Mouse (Mus musculus): ENCODE data around the gene Pou5f1. TPM values are rescaled to one million over a fixed set of nuclear protein-coding genes. Genes with fewer than 3 reads are reported as not detected.

Pou5f1 gene
- polyA plus RNA-seq, 1 experiment from 2014 or later: not detected

GRCm38 (mm10) chr17:35514756-35515155 lies 8.9 kb downstream of the Pou5f1 start:
- H3K4me3 ChIP-seq (replicated peaks): no peak overlapping the region
- no peak for ATAC-seq
- H3K4me1 ChIP-seq (replicated peaks): peaks cover 34% of the 10 kb centered on the region
- no peak overlapping the region for H3K27ac ChIP-seq
- no peaks in the 10 kb centered on the region for H3K36me3 ChIP-seq
- H3K9me3 ChIP-seq: no peaks in the 10 kb centered on the region
- 60% methylated on average over 6 of the region's 6 CpGs for WGBS
- H3K9ac ChIP-seq (replicated peaks): no peak overlapping the region
- peaks cover 11% of the 10 kb centered on the region for H3K27me3 ChIP-seq
- peak overlapping the region; percentile 80 for H3K4me2 ChIP-seq (replicated peaks)

DNA sequence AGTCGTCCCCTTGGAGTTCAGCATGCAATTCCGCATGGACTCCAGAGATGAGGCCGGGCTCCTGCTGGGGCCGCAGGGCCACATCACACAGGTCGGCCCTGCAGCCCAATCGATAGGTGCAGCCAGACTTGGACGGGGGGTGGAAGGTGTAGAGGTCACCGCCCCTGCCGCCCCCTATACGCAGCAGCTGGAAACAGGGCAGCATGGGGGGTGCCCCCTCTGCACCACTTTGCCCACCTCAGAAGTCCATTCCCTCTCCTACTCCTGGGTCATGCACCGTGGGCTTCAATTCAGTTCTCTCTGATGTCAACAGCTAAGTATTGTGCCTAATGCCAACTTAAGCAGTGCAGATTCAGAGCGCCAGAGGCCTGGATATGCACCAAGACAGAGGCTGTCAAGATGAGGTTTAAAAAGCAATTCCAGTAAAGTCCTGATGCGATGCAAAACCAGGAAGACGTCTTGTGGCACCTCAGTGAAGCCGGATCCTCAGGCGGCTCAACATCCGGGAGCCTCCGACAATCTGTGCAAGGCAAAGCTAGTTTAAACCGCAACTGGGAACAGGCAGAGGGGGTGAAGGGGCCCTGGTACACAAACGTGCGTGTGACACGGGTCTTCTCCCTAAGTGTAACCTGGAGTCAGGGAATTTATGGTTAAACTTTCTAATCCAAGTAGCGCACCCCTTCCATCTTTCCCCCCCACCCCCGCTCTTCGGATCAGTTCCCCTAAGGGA lies 10.3 kb downstream of the Pou5f1 start:
- peak; percentile 45 for ATAC-seq
- no peak overlapping the region for H3K27ac ChIP-seq
- WGBS: 7% methylated on average over 25 of the region's 25 CpGs
- no peaks in the 10 kb centered on the region for H3K36me3 ChIP-seq
- peak overlapping the region; percentile 80 for H3K4me2 ChIP-seq (replicated peaks)
- peaks cover 34% of the 10 kb centered on the region for H3K4me1 ChIP-seq (replicated peaks)
- H3K4me3 ChIP-seq (replicated peaks): peak overlapping the region; percentile 46
- H3K9ac ChIP-seq (replicated peaks): peak overlapping the region; percentile 54
- no peaks in the 10 kb centered on the region for H3K9me3 ChIP-seq
- H3K27me3 ChIP-seq: peaks cover 10% of the 10 kb centered on the region

DNA sequence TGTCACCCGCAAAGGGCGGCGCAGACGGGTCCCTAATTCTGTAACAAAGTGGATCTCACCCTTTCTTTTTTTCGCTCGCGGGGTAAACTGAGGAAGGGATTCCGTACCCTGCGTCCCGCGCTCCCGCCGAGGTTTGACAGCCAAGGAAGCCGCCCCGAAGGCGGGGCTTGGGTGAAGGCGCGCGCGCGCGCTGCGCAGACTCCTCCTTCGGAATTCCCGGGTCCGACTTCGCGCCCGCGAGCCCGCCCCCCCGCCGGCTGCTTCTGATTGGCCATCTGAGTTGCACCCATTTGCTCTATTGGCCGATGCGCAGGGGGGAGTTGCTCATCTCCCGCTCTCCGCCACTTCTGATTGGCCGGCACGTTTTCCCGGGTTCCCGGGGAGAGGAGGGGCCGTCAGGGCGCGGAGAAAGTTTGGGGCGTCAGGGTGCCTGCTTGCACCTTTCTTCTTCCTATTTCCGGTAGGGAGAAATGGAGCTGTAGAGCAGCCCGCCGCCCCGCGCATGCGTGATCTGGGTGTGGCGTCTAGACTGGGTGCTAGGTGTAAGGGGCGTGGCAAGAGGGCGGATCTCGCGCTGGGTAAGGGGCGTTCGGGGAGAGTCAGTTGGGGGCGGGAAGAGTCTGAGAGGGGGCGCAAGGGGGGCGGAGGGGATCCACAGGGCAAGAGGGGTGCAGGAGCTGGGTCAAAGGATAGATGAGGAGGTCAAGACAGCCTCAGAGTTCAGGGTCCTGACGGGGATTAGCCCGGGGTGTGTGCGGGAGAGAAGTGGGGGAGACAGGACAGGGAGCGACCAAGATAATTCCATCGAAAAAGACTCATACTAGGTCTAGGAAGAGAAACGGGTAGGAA lies 11.1 kb downstream of the Pou5f1 start, which contains the start of the genes Tcf19 and Cchcr1:
TSS of gene Tcf19 (minus strand) at position 173 of the 849 bp plus-strand sequence.
TSS of gene Cchcr1 (plus strand) at position 449 of the 849 bp plus-strand sequence.
- ATAC-seq: peak; percentile 92
- no peaks in the 10 kb centered on the region for H3K36me3 ChIP-seq
- H3K4me2 ChIP-seq (replicated peaks): peak within 1 kb of the TSS; percentile 80
- WGBS: 1% methylated on average over 67 of the region's 67 CpGs
- H3K27ac ChIP-seq: no peak within 1 kb of the TSS
- peaks cover 34% of the 10 kb centered on the region for H3K4me1 ChIP-seq (replicated peaks)
- peak within 1 kb of the TSS; percentile 54 for H3K9ac ChIP-seq (replicated peaks)
- no peaks in the 10 kb centered on the region for H3K9me3 ChIP-seq
- peak within 1 kb of the TSS; percentile 46 for H3K4me3 ChIP-seq (replicated peaks)
- H3K27me3 ChIP-seq: peaks cover 10% of the 10 kb centered on the region

GRCm38 (mm10) chr17:35517526-35517925 lies 11.7 kb downstream of the Pou5f1 start:
- Histone ChIP-seq H3K36me3 (no peaks in the 10 kb centered on the region), H3K4me1 (replicated peaks) (peaks cover 34% of the 10 kb centered on the region), H3K9ac (replicated peaks) (peak overlapping the region; percentile 42; the same call in 1 of the 2 replicates), H3K4me3 (replicated peaks) (peak overlapping the region; percentile 46), H3K27ac (no peak overlapping the region), H3K4me2 (replicated peaks) (peak overlapping the region; percentile 80), H3K27me3 (peaks cover 10% of the 10 kb centered on the region), H3K9me3 (no peaks in the 10 kb centered on the region)
- ATAC-seq: no peak
- WGBS: 9% methylated on average over 12 of the region's 12 CpGs

- no peaks in the 10 kb centered on the region for H3K9me3 ChIP-seq
- H3K4me3 ChIP-seq (replicated peaks): no peak overlapping the region
- peaks cover 10% of the 10 kb centered on the region for H3K36me3 ChIP-seq
- 90% methylated on average over 9 of the region's 9 CpGs for WGBS
- H3K9ac ChIP-seq (replicated peaks): no peak overlapping the region
- no peak overlapping the region for H3K27ac ChIP-seq
- no peak overlapping the region for H3K4me2 ChIP-seq (replicated peaks)
- no peaks in the 10 kb centered on the region for H3K27me3 ChIP-seq
- no peak for ATAC-seq
- H3K4me1 ChIP-seq (replicated peaks): no peaks in the 10 kb centered on the region
Measured at GRCm38 (mm10) chr17:35524354-35524753, 18.5 kb downstream of the Pou5f1 start.

DNA sequence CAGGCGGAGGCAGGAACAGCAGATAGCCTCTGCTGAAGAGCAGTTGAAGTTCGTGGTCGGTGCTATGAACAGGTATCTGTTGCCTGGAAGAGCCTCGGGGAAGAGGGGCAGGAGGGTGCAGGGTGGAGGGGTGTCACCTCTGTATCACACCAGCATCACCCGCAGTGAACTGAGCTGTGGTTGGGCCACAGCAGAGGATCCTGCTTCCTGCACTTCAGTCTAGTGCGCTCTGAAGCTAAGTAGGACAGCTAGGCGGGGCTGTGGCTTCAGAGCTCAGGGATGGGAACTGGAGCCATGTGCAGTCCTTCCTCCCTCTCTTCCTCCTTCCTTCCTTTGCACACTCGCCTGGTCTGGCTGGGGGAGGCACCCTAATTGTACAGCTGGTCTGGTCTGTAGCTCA lies 20.8 kb downstream of the Pou5f1 start:
- H3K9me3 ChIP-seq: no peaks in the 10 kb centered on the region
- no peak overlapping the region for H3K4me2 ChIP-seq (replicated peaks)
- H3K4me3 ChIP-seq (replicated peaks): no peak overlapping the region
- no peak for ATAC-seq
- peaks cover 11% of the 10 kb centered on the region for H3K36me3 ChIP-seq
- H3K4me1 ChIP-seq (replicated peaks): peaks cover 5% of the 10 kb centered on the region; the same call in 1 of the 2 replicates
- H3K9ac ChIP-seq (replicated peaks): no peak overlapping the region
- no peaks in the 10 kb centered on the region for H3K27me3 ChIP-seq
- H3K27ac ChIP-seq: no peak overlapping the region
- WGBS: 77% methylated on average over 8 of the region's 8 CpGs

GRCm38 (mm10) chr17:35532360-35532759 lies 26.5 kb downstream of the Pou5f1 start:
- Histone ChIP-seq H3K4me1 (replicated peaks) (peaks cover 5% of the 10 kb centered on the region; the same call in 1 of the 2 replicates), H3K36me3 (0 out of 2 replicates have a peak, but pooled peaks cover 3% of the 10 kb centered on the region), H3K27ac (no peak overlapping the region), H3K4me3 (replicated peaks) (no peak overlapping the region), H3K4me2 (replicated peaks) (no peak overlapping the region), H3K27me3 (no peaks in the 10 kb centered on the region), H3K9ac (replicated peaks) (no peak overlapping the region), H3K9me3 (no peaks in the 10 kb centered on the region)
- WGBS: 26% methylated on average over 3 of the region's 3 CpGs
- no peak for ATAC-seq

DNA sequence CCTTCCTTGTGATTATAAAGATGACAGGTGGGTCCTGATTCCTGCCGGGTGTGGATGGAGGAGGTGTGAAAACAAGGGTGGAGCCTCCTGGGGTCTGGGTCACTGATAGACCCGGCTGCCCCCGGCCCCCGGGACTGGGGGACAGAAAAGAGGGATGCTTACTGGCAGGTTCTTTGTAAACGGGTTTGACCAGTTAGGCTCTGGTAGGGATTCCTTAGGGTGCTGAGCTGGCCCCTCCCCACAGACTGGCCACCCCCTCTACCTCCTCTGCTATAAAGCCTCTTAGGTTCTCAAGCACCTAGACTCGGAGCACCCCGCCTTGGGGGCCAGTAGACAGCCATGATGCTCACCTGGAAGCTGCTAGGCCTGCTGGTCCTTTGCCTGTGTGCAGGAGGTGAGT lies 27.1 kb downstream of the Pou5f1 start, which contains the start of gene Psors1c2:
TSS of gene Psors1c2 (plus strand) at position 301 of the 400 bp plus-strand sequence.
- whole genome bisulfite sequencing: 55% methylated on average over 7 of the region's 7 CpGs
- H3K4me1 ChIP-seq (replicated peaks): peaks cover 5% of the 10 kb centered on the region; the same call in 1 of the 2 replicates
- no peaks in the 10 kb centered on the region for H3K9me3 ChIP-seq
- H3K27me3 ChIP-seq: no peaks in the 10 kb centered on the region
- 0 out of 2 replicates have a peak, but pooled peaks cover 3% of the 10 kb centered on the region for H3K36me3 ChIP-seq
- H3K4me2 ChIP-seq (replicated peaks): no peak within 1 kb of the TSS
- H3K9ac ChIP-seq (replicated peaks): no peak within 1 kb of the TSS
- no peak within 1 kb of the TSS for H3K27ac ChIP-seq
- no peak for ATAC-seq
- H3K4me3 ChIP-seq (replicated peaks): no peak within 1 kb of the TSS

GRCm38 (mm10) chr17:35534343-35534742 lies 28.5 kb downstream of the Pou5f1 start:
- Histone ChIP-seq H3K9ac (replicated peaks) (no peak overlapping the region), H3K4me2 (replicated peaks) (no peak overlapping the region), H3K4me1 (replicated peaks) (peaks cover 5% of the 10 kb centered on the region; the same call in 1 of the 2 replicates), H3K9me3 (no peaks in the 10 kb centered on the region), H3K4me3 (replicated peaks) (no peak overlapping the region), H3K36me3 (0 out of 2 replicates have a peak, but pooled peaks cover 1% of the 10 kb centered on the region), H3K27ac (no peak overlapping the region), H3K27me3 (no peaks in the 10 kb centered on the region)
- WGBS: 12% methylated on average over 6 of the region's 6 CpGs
- peak; percentile 68; the same call in 1 of the 2 replicates for ATAC-seq

DNA sequence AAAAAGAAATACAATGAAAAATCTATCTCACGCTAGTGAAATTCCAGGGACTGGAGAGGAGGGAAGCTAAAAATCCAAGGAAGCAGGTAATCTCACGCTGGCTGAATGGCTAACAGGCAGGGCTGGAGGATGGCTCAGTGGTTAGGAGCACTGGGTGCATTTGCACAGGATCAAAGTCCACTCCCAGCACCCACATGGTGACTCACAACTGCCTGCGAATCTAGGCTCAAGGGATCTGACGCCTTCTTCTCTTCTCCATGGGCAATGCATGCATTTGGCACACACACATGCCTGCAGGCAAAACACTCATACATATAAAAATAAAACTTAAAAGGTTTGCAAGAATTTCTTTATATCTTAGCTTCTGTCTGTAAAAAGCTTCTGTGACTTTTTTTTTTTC lies 31.6 kb downstream of the Pou5f1 start:
- WGBS: 88% methylated on average over 4 of the region's 4 CpGs
- H3K9me3 ChIP-seq: no peaks in the 10 kb centered on the region
- no peaks in the 10 kb centered on the region for H3K36me3 ChIP-seq
- H3K27ac ChIP-seq: no peak overlapping the region
- no peaks in the 10 kb centered on the region for H3K27me3 ChIP-seq
- H3K4me3 ChIP-seq (replicated peaks): no peak overlapping the region
- no peak overlapping the region for H3K4me2 ChIP-seq (replicated peaks)
- no peak for ATAC-seq
- H3K9ac ChIP-seq (replicated peaks): no peak overlapping the region
- no peaks in the 10 kb centered on the region for H3K4me1 ChIP-seq (replicated peaks)

GRCm38 (mm10) chr17:35538476-35538875 lies 32.7 kb downstream of the Pou5f1 start:
- Histone ChIP-seq H3K9ac (replicated peaks) (no peak overlapping the region), H3K4me2 (replicated peaks) (no peak overlapping the region), H3K27me3 (no peaks in the 10 kb centered on the region), H3K36me3 (no peaks in the 10 kb centered on the region), H3K9me3 (no peaks in the 10 kb centered on the region), H3K27ac (no peak overlapping the region), H3K4me3 (replicated peaks) (no peak overlapping the region), H3K4me1 (replicated peaks) (peaks cover 8% of the 10 kb centered on the region)
- WGBS: 70% methylated on average over 1 of the region's 1 CpGs
- no peak for ATAC-seq

GRCm38 (mm10) chr17:35539540-35539939 lies 33.7 kb downstream of the Pou5f1 start:
- Histone ChIP-seq H3K4me3 (replicated peaks) (no peak overlapping the region), H3K4me2 (replicated peaks) (no peak overlapping the region), H3K9me3 (no peaks in the 10 kb centered on the region), H3K27ac (no peak overlapping the region), H3K27me3 (no peaks in the 10 kb centered on the region), H3K9ac (replicated peaks) (no peak overlapping the region), H3K4me1 (replicated peaks) (peaks cover 14% of the 10 kb centered on the region), H3K36me3 (no peaks in the 10 kb centered on the region)
- WGBS: 56% methylated on average over 10 of the region's 10 CpGs
- no peak for ATAC-seq
